Mouse (Mus musculus) neural tube, embryonic 13.5 days (tissue): ENCODE measurements at regions not wholly inside any gene's neighbourhood (a gene's known extent, or its start where the extent isn't known, plus 50 kb on each side); places are given as distances from the start of the nearest gene placed in this dataset.
A peak's percentile ranks its signal among the peaks of the same experiment; 100 is the strongest.

Source experiments
- ATAC-seq: fragments of 200-750 bp; cut with Nextera tagmentation; 2 replicates; pipeline ENCODE4 v1.8.0; 2017; ENCODE audit warnings: low read depth, mild to moderate bottlenecking, moderate TSS enrichment, moderate library complexity
- H3K27ac ChIP-seq: fragments of 300-500 bp; sonication (generic); replicated peaks from 2 replicates; pipeline ENCODE4 v1.5.1; 2015; ENCODE audit warnings: moderate library complexity, mild to moderate bottlenecking, inconsistent platforms
- H3K27me3 ChIP-seq: fragments of 300-500 bp; sonication (generic); 2 replicates; pipeline ENCODE4 v1.6.1; 2015; ENCODE audit warnings: mild to moderate bottlenecking, inconsistent platforms
- H3K36me3 ChIP-seq: fragments of 300-500 bp; sonication (generic); 2 replicates; pipeline ENCODE4 v1.6.1; 2015; ENCODE audit warnings: mild to moderate bottlenecking, inconsistent platforms
- H3K4me1 ChIP-seq: fragments of 300-500 bp; sonication (generic); replicated peaks from 2 replicates; pipeline ENCODE4 v1.6.1; 2015; ENCODE audit warnings: inconsistent platforms
- H3K4me2 ChIP-seq: fragments of 300-500 bp; sonication (generic); 2 replicates; pipeline ENCODE4 v1.6.1; 2015; ENCODE audit warnings: inconsistent platforms, mild to moderate bottlenecking, moderate library complexity
- H3K4me3 ChIP-seq: fragments of 300-500 bp; sonication (generic); 2 replicates; pipeline ENCODE4 v1.5.1; 2015; ENCODE audit warnings: mild to moderate bottlenecking, inconsistent platforms
- H3K9ac ChIP-seq: fragments of 300-500 bp; sonication (generic); 2 replicates; pipeline ENCODE4 v1.6.1; 2015; ENCODE audit warnings: moderate library complexity, mild to moderate bottlenecking, inconsistent platforms
- H3K9me3 ChIP-seq: fragments of 300-500 bp; sonication (generic); 2 replicates; pipeline ENCODE4 v1.6.1; 2016; ENCODE audit warnings: inconsistent platforms
- WGBS: fragments of 180-500 bp; shearing (Covaris S2); methylation state at CpG from one replicate; pipeline ENCODE4 v1.1.7; 2015; 5-methylcytosine and 5-hydroxymethylcytosine counted together

- H3K27me3 ChIP-seq = no peaks in the 10 kb centered on the region
- no peak for ATAC-seq
- no peaks in the 10 kb centered on the region for H3K4me1 ChIP-seq
- no peak overlapping the region for H3K27ac ChIP-seq
- WGBS = 81% methylated on average over 3 of the region's 3 CpGs
- H3K4me2 ChIP-seq = no peak overlapping the region
- no peaks in the 10 kb centered on the region for H3K9me3 ChIP-seq
- no peak overlapping the region for H3K4me3 ChIP-seq
- H3K9ac ChIP-seq = no peak overlapping the region
- H3K36me3 ChIP-seq = no peaks in the 10 kb centered on the region
Measured at GRCm38 (mm10) chr13:32530926-32531512, 192.5 kb upstream of the Gmds start.

DNA sequence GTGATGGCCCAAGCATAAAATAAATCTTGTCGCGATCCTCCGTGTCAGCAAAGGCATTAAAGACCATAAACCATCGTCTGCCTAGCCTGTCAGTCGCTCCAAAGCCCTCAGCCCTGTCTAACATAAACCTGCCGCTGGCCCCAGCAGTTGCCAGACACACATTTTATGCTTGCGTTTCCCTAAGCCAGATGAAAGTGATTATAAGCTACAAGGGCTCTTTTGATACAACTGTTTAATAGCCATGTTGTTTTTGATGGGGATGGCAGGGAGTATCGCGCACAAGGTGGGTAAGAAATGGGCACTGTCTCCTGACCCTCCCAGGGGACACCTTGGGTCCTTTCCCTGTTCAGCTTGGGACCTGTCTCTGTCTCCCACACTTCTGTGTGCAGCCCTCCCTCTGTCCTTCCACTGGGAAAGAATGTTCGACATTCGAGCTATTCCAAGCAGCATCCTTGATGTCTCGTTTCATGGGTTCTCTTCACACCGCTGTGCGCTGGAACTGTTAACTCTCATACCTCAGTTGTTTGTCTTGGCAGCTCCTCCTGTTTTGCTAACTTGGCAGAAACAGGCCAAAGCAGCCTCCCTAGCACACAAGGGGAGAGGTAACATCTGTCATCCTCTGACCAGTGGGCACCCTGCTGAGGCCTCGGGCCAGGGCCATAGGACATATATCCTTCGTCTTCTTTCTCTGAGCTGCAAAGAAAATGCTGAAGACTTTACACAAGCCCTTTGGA is 180.2 kb upstream of the Gmds start:
- peaks cover 9% of the 10 kb centered on the region for H3K4me1 ChIP-seq
- H3K9ac ChIP-seq = no peak overlapping the region
- no peaks in the 10 kb centered on the region for H3K27me3 ChIP-seq
- H3K4me3 ChIP-seq = no peak overlapping the region
- peak; percentile 61; the same call in 1 of the 2 replicates for ATAC-seq
- H3K4me2 ChIP-seq = no peak overlapping the region
- no peaks in the 10 kb centered on the region for H3K36me3 ChIP-seq
- H3K27ac ChIP-seq = no peak overlapping the region
- no peaks in the 10 kb centered on the region for H3K9me3 ChIP-seq
- WGBS = 60% methylated on average over 16 of the region's 16 CpGs

DNA sequence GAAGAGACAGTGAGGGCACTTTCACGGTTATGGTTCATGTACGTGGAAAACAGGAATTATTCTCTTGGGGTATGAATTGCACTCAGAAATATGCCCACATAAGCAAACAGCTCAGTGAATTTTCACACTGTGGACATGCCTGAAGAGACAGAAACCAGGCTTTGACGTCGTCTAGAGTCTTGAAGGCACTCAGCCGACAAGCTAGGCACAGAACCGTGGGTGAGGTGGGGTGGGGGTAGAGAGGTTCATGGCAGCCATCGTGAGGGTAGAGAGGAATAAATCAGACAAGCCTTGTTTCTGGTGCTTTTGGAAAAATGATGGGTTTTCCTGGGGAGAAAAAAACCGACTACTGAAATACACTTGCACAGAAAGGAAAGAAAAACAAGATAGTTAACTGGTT is 179.0 kb upstream of the Gmds start:
- Histone ChIP-seq H3K9ac (no peak overlapping the region), H3K36me3 (no peaks in the 10 kb centered on the region), H3K27ac (no peak overlapping the region), H3K4me1 (peaks cover 9% of the 10 kb centered on the region), H3K9me3 (no peaks in the 10 kb centered on the region), H3K4me3 (no peak overlapping the region), H3K27me3 (no peaks in the 10 kb centered on the region), H3K4me2 (no peak overlapping the region)
- 67% methylated on average over 8 of the region's 8 CpGs for WGBS
- ATAC-seq = no peak

- no peaks in the 10 kb centered on the region for H3K9me3 ChIP-seq
- H3K27ac ChIP-seq = no peak overlapping the region
- H3K9ac ChIP-seq = no peak overlapping the region
- H3K4me1 ChIP-seq = no peaks in the 10 kb centered on the region
- 78% methylated on average over 5 of the region's 5 CpGs for WGBS
- ATAC-seq = no peak
- no peak overlapping the region for H3K4me2 ChIP-seq
- H3K27me3 ChIP-seq = no peaks in the 10 kb centered on the region
- H3K36me3 ChIP-seq = no peaks in the 10 kb centered on the region
- H3K4me3 ChIP-seq = no peak overlapping the region
Measured at GRCm38 (mm10) chr13:32509231-32510023, 170.9 kb upstream of the Gmds start.

GRCm38 (mm10) chr13:32508447-32508846 is 169.9 kb upstream of the Gmds start:
- WGBS = 89% methylated on average over 3 of the region's 3 CpGs
- no peak overlapping the region for H3K4me2 ChIP-seq
- no peak overlapping the region for H3K9ac ChIP-seq
- no peaks in the 10 kb centered on the region for H3K4me1 ChIP-seq
- H3K9me3 ChIP-seq = no peaks in the 10 kb centered on the region
- H3K27me3 ChIP-seq = no peaks in the 10 kb centered on the region
- ATAC-seq = no peak
- H3K27ac ChIP-seq = no peak overlapping the region
- H3K36me3 ChIP-seq = no peaks in the 10 kb centered on the region
- H3K4me3 ChIP-seq = no peak overlapping the region

GRCm38 (mm10) chr13:32507825-32508224 is 169.3 kb upstream of the Gmds start:
- ATAC-seq = no peak
- H3K36me3 ChIP-seq = no peaks in the 10 kb centered on the region
- no peak overlapping the region for H3K4me2 ChIP-seq
- H3K27ac ChIP-seq = no peak overlapping the region
- H3K9ac ChIP-seq = no peak overlapping the region
- 94% methylated on average over 2 of the region's 2 CpGs for WGBS
- H3K27me3 ChIP-seq = no peaks in the 10 kb centered on the region
- H3K4me3 ChIP-seq = no peak overlapping the region
- no peaks in the 10 kb centered on the region for H3K9me3 ChIP-seq
- no peaks in the 10 kb centered on the region for H3K4me1 ChIP-seq

- H3K27ac ChIP-seq = no peak overlapping the region
- 80% methylated on average over 8 of the region's 8 CpGs for WGBS
- no peak overlapping the region for H3K4me3 ChIP-seq
- H3K9ac ChIP-seq = no peak overlapping the region
- no peaks in the 10 kb centered on the region for H3K27me3 ChIP-seq
- H3K36me3 ChIP-seq = no peaks in the 10 kb centered on the region
- H3K9me3 ChIP-seq = no peaks in the 10 kb centered on the region
- no peak for ATAC-seq
- no peaks in the 10 kb centered on the region for H3K4me1 ChIP-seq
- H3K4me2 ChIP-seq = no peak overlapping the region
Measured at GRCm38 (mm10) chr13:32498205-32498790, 159.8 kb upstream of the Gmds start.

DNA sequence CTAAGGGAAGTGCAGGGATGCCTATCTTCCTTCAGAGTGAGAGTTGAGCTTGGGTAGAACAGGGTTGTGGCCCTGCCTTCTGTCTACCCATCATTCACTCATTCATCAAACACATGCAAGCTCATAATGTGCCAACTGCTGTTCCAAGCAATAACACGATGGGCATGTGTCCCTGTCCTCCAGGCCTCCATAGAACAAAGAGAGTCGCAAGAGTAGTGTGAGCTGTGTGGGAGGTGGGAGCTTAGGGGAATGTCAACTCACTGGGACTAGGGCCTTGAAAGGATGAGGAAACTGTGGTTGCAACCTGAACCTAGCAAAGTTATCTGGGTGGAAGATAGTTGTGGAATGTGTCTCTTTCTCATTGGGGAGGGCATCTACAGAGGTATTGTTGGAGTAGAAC is 157.7 kb upstream of the Gmds start:
- H3K36me3 ChIP-seq = no peaks in the 10 kb centered on the region
- ATAC-seq = no peak
- H3K4me1 ChIP-seq = no peaks in the 10 kb centered on the region
- no peak overlapping the region for H3K9ac ChIP-seq
- no peak overlapping the region for H3K4me3 ChIP-seq
- WGBS = 92% methylated on average over 2 of the region's 2 CpGs
- no peaks in the 10 kb centered on the region for H3K9me3 ChIP-seq
- no peaks in the 10 kb centered on the region for H3K27me3 ChIP-seq
- H3K4me2 ChIP-seq = no peak overlapping the region
- H3K27ac ChIP-seq = no peak overlapping the region

- Histone ChIP-seq H3K27me3 (no peaks in the 10 kb centered on the region), H3K4me1 (no peaks in the 10 kb centered on the region), H3K4me3 (no peak overlapping the region), H3K9ac (no peak overlapping the region), H3K9me3 (no peaks in the 10 kb centered on the region), H3K27ac (no peak overlapping the region), H3K4me2 (no peak overlapping the region), H3K36me3 (no peaks in the 10 kb centered on the region)
- ATAC-seq = no peak
- 52% methylated on average over 6 of the region's 6 CpGs for WGBS
Measured at GRCm38 (mm10) chr13:32495063-32495462, 156.5 kb upstream of the Gmds start.

DNA sequence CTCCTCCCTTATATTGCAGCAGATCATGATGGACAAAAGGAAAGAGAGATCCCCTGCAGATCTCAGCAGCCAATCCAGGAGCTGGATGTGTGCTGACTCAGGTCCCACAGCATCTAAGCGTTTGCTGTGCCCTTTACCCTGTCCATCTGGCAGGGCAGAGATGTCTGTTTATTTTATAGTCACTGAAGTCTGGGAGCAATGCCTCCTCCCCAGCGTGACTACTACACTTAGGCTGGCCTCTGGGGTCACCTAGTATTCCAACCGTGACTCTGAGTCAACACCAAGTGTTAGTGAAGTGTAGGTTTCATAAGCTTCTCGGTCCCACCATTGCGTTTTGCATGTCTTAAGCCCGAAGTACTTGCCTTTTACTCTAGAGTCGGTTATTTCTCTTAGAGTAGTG is 155.3 kb upstream of the Gmds start:
- H3K4me3 ChIP-seq = no peak overlapping the region
- no peak for ATAC-seq
- no peaks in the 10 kb centered on the region for H3K36me3 ChIP-seq
- H3K27ac ChIP-seq = no peak overlapping the region
- 66% methylated on average over 7 of the region's 7 CpGs for WGBS
- H3K9ac ChIP-seq = no peak overlapping the region
- no peak overlapping the region for H3K4me2 ChIP-seq
- H3K27me3 ChIP-seq = no peaks in the 10 kb centered on the region
- no peaks in the 10 kb centered on the region for H3K4me1 ChIP-seq
- no peaks in the 10 kb centered on the region for H3K9me3 ChIP-seq

- 25% methylated on average over 7 of the region's 7 CpGs for WGBS
- H3K9ac ChIP-seq = no peak overlapping the region
- no peak overlapping the region for H3K4me3 ChIP-seq
- no peak overlapping the region for H3K4me2 ChIP-seq
- H3K27ac ChIP-seq = no peak overlapping the region
- ATAC-seq = no peak
- no peaks in the 10 kb centered on the region for H3K4me1 ChIP-seq
- H3K27me3 ChIP-seq = no peaks in the 10 kb centered on the region
- no peaks in the 10 kb centered on the region for H3K9me3 ChIP-seq
- H3K36me3 ChIP-seq = no peaks in the 10 kb centered on the region
Measured at GRCm38 (mm10) chr13:32493309-32493708, 154.8 kb upstream of the Gmds start.

DNA sequence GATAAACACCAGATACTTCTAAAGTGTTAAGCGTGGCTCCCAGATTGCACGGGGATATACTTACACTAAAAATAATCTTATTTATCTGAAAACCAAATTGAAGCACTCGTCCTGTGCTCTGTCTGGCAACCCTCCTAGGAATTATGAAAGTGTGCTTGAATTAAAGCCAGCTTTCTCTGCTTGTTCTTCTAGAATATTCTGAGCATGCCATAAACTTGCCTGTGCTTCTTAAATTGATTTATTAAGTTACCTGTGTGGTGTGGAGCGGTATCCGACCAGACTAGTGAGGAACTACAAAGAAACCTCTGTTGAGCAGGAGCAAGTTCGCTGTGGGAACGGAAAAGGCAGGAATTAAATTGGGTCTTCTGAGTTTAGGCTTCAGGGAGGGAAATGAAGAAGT is 154.0 kb upstream of the Gmds start:
- H3K4me3 ChIP-seq = no peak overlapping the region
- no peaks in the 10 kb centered on the region for H3K9me3 ChIP-seq
- no peak overlapping the region for H3K9ac ChIP-seq
- H3K4me1 ChIP-seq = no peaks in the 10 kb centered on the region
- no peaks in the 10 kb centered on the region for H3K36me3 ChIP-seq
- H3K27me3 ChIP-seq = no peaks in the 10 kb centered on the region
- no peak overlapping the region for H3K27ac ChIP-seq
- WGBS = 76% methylated on average over 7 of the region's 7 CpGs
- H3K4me2 ChIP-seq = no peak overlapping the region
- no peak for ATAC-seq
